Mouse (Mus musculus) cerebellum, adult 8-10 months (tissue): Measurements from ENCODE around the gene Rapgef3.

Source experiments
- DNase-seq: peaks from one replicate; pipeline ENCODE4 v3.0.0; 2022

The Rapgef3 gene

GRCm38 (mm10) chr15:97770280-97770679 is 2.5 kb upstream of the Rapgef3 start:
- DNase-seq: no peak

- DNase-seq: no peak
Observed at GRCm38 (mm10) chr15:97768192-97768591, 420 bp upstream of the Rapgef3 start.

- no peak for DNase-seq
Observed at GRCm38 (mm10) chr15:97766594-97767279, 1.0 kb downstream of the Rapgef3 start.

- no peak for DNase-seq
Observed at GRCm38 (mm10) chr15:97766194-97766593, 1.6 kb downstream of the Rapgef3 start.

GRCm38 (mm10) chr15:97765090-97765794 is 2.5 kb downstream of the Rapgef3 start:
- DNase-seq: no peak

GRCm38 (mm10) chr15:97764532-97764931 is 3.2 kb downstream of the Rapgef3 start:
- no peak for DNase-seq

GRCm38 (mm10) chr15:97763256-97764049 is 4.3 kb downstream of the Rapgef3 start:
- no peak for DNase-seq

GRCm38 (mm10) chr15:97762733-97763132 is 5.0 kb downstream of the Rapgef3 start:
- DNase-seq: no peak

- no peak for DNase-seq
Observed at GRCm38 (mm10) chr15:97761438-97761837, 6.3 kb downstream of the Rapgef3 start.

- DNase-seq: no peak
Observed at GRCm38 (mm10) chr15:97760952-97761351, 6.8 kb downstream of the Rapgef3 start.

GRCm38 (mm10) chr15:97760006-97760405 is 7.8 kb downstream of the Rapgef3 start:
- peak; percentile 65 for DNase-seq

GRCm38 (mm10) chr15:97755361-97755760 is 12.4 kb downstream of the Rapgef3 start:
- no peak for DNase-seq

- no peak for DNase-seq
Observed at GRCm38 (mm10) chr15:97754476-97754875, 13.3 kb downstream of the Rapgef3 start.

GRCm38 (mm10) chr15:97752491-97752890 is 15.3 kb downstream of the Rapgef3 start:
- DNase-seq: no peak

- DNase-seq: no peak
Observed at GRCm38 (mm10) chr15:97751676-97752075, 16.1 kb downstream of the Rapgef3 start.

GRCm38 (mm10) chr15:97750697-97751096 is 17.1 kb downstream of the Rapgef3 start:
- peak; percentile 18 for DNase-seq

- no peak for DNase-seq
Observed at GRCm38 (mm10) chr15:97749841-97750240, 17.9 kb downstream of the Rapgef3 start.

- no peak for DNase-seq
Observed at GRCm38 (mm10) chr15:97749397-97749796, 18.4 kb downstream of the Rapgef3 start.

GRCm38 (mm10) chr15:97748964-97749363 is 18.8 kb downstream of the Rapgef3 start:
- no peak for DNase-seq

GRCm38 (mm10) chr15:97748309-97748708 is 19.5 kb downstream of the Rapgef3 start:
- DNase-seq: no peak

GRCm38 (mm10) chr15:97747486-97747885 is 20.3 kb downstream of the Rapgef3 start:
- DNase-seq: no peak

GRCm38 (mm10) chr15:97746748-97747147 is 21.0 kb downstream of the Rapgef3 start:
- DNase-seq: no peak

- no peak for DNase-seq
Observed at GRCm38 (mm10) chr15:97746278-97746677, 21.5 kb downstream of the Rapgef3 start.

- DNase-seq: no peak
Observed at GRCm38 (mm10) chr15:97745331-97745730, 22.4 kb downstream of the Rapgef3 start.
